Mouse (Mus musculus): ENCODE measurements at regions not wholly inside any gene's neighbourhood (a gene's known extent, or its start where the extent isn't known, plus 50 kb on each side); places are given as distances from the start of the nearest gene placed in this dataset.

GRCm38 (mm10) chr1:4722333-4722931 is 85.3 kb upstream of the Gm37988 start:
- no peak for TF ChIP-seq CTCF (conservative IDR thresholded peaks at IDR 0.05; ENCODE audit: low read length)
- TF ChIP-seq POU5F1 (IDR thresholded peaks at IDR 0.05; ENCODE audit: borderline replicate concordance, low read length), result no peak
